Mouse (Mus musculus): ENCODE measurements around the gene Mylpf.

- TF ChIP-seq HCFC1 (IDR thresholded peaks at IDR 0.05; ENCODE audit: borderline replicate concordance, insufficient read depth, low read length) (no peak), MAFK (IDR thresholded peaks at IDR 0.05; ENCODE audit: insufficient read depth, low read depth, low read length) (no peak)
Observed at GRCm38 (mm10) chr7:127224616-127225015, 15.9 kb downstream of the Mylpf start.
